Mouse (Mus musculus) bone marrow macrophage, adult 2 months (primary cell): ENCODE measurements around the gene Pi16.

Source experiments
- CTCF ChIP-seq: IDR thresholded peaks from 2 replicates; pipeline ENCODE4 v1.5.1; 2012; ENCODE audit warnings: low read depth, mild to moderate bottlenecking, low read length, moderate library complexity
- POLR2A ChIP-seq: IDR thresholded peaks from 2 replicates; pipeline ENCODE4 v1.6.1; 2012; ENCODE audit warnings: mild to moderate bottlenecking, low read depth, low read length, borderline replicate concordance

- no peak for TF ChIP-seq POLR2A
- TF ChIP-seq CTCF: no peak
Observed at GRCm38 (mm10) chr17:29280422-29280821, 37.1 kb upstream of the Pi16 start.
